Mouse (Mus musculus) thymus, postnatal 4 days (tissue): ENCODE measurements around the gene Timp2.

Experiments
- DNase-seq: peaks from one replicate; pipeline ENCODE4 v3.0.0; 2021

Gene Timp2

GRCm38 (mm10) chr11:118289562-118289961, 66.0 kb downstream of the Timp2 start:
- no peak for DNase-seq

GRCm38 (mm10) chr11:118289037-118289511, 66.5 kb downstream of the Timp2 start:
- no peak for DNase-seq

- no peak for DNase-seq
These were observed 68.0 kb downstream of the Timp2 start for GRCm38 (mm10) chr11:118287573-118287972.

GRCm38 (mm10) chr11:118286434-118286833, 69.1 kb downstream of the Timp2 start:
- no peak for DNase-seq

- no peak for DNase-seq
These were observed 69.7 kb downstream of the Timp2 start for GRCm38 (mm10) chr11:118285791-118286190.

GRCm38 (mm10) chr11:118280218-118280617, 75.3 kb downstream of the Timp2 start:
- no peak for DNase-seq

- no peak for DNase-seq
These were observed 79.2 kb downstream of the Timp2 start for GRCm38 (mm10) chr11:118276328-118276727.

- no peak for DNase-seq
These were observed 80.4 kb downstream of the Timp2 start for GRCm38 (mm10) chr11:118275092-118275491.

- peak; percentile 82 for DNase-seq
These were observed 85.7 kb downstream of the Timp2 start for GRCm38 (mm10) chr11:118269827-118270226.

- no peak for DNase-seq
These were observed 88.9 kb downstream of the Timp2 start for GRCm38 (mm10) chr11:118266666-118267046.

- DNase-seq: no peak
These were observed 89.4 kb downstream of the Timp2 start for GRCm38 (mm10) chr11:118266044-118266665.

- DNase-seq: no peak
These were observed 89.9 kb downstream of the Timp2 start for GRCm38 (mm10) chr11:118265621-118266020.

- DNase-seq: no peak
These were observed 92.4 kb downstream of the Timp2 start for GRCm38 (mm10) chr11:118263146-118263545.

GRCm38 (mm10) chr11:118260081-118260480, 95.5 kb downstream of the Timp2 start:
- peak; percentile 55 for DNase-seq

- no peak for DNase-seq
These were observed 96.0 kb downstream of the Timp2 start for GRCm38 (mm10) chr11:118259580-118259979.

- DNase-seq: no peak
These were observed 99.2 kb downstream of the Timp2 start for GRCm38 (mm10) chr11:118256371-118256770.

- DNase-seq: no peak
These were observed 101.2 kb downstream of the Timp2 start for GRCm38 (mm10) chr11:118254159-118254951.

- DNase-seq: no peak
These were observed 101.9 kb downstream of the Timp2 start for GRCm38 (mm10) chr11:118253447-118254158.
